Mouse (Mus musculus) neutrophil, adult 83 days (primary cell): ENCODE measurements around the gene Slc16a14. TPM values are rescaled to one million over a fixed set of nuclear protein-coding genes. Genes with fewer than 3 reads are reported as not detected.

Experiments used
- total RNA-seq, 2 experiments: library from RNA; stranded (reverse); gene quantifications; one replicate each; pipeline ENCODE4 v1.2.4; 2023

Slc16a14 gene
- 1 to 10 TPM; 3.1 to 3.8 TPM for total RNA-seq

DNA sequence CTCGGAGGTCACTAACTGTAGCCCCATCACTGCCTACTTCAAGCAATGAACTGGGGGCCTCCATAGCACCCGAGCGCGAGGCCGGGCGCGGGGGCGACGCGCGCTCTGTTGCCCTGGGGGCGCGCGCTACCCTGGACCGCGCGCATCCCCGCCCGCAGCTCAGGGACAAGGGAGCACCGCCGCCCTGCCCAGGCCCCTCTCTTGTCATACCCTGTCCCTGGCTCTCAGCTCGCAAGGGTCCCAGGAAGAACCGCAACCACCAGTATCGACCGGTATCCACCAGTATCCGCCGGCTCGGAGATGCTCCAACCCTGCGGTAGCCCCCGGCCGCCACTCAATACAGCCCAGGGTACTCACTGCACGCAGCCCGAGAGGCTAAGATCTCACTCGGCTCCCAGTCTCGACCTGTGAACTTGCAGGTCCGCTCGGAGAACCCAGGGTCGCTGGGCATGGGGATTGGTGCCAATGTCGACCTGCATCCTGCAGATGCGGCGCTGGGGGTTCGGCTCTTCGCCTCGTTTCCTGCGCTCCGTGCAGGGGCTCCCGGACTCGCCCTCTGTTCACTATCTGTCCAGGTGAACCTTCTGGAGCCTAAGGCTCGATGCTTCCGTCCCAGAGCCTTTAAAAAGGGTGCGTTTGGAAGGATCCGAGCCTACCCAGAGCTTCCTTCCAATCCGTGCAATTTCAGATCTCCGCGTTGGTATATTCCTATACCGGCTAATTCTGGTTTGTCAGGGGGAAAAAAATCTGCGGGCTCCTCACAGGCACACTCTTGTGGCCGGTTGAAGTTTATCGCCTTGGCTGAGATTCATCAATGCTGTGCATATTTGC lies at the start of gene Slc16a14:
Gene Slc16a14 (minus strand): TSS at position 632 of the 831 bp plus-strand sequence.

Other genes starting within 250 kb of the Slc16a14 start
- gene Dner, start 238.9 kb downstream of the Slc16a14 start, total RNA-seq = under 1 TPM in 1 of 2 experiments, not detected in 1; 0.22 TPM
- 1 to 10 TPM in 1 of 2 experiments, under 1 TPM in 1; 0.39 to 1.1 TPM for gene Fbxo36, start 95.3 kb downstream of the Slc16a14 start, total RNA-seq
- gene Trip12, start 94.6 kb downstream of the Slc16a14 start, total RNA-seq = 100 to 1,000 TPM; 210 to 219 TPM
- gene Gm10553, start 165.0 kb upstream of the Slc16a14 start, total RNA-seq = not detected
- gene A530032D15Rik, start 174.7 kb upstream of the Slc16a14 start, total RNA-seq = 10 to 100 TPM; 26.6 to 37.5 TPM